Mouse (Mus musculus): ENCODE data around the gene Cfap299. TPM values are rescaled to one million over a fixed set of nuclear protein-coding genes. Genes with fewer than 3 reads are reported as not detected.

Gene Cfap299
- polyA plus RNA-seq, 1 experiment from 2014 or later: 2.3 TPM

GRCm38 (mm10) chr5:98344581-98344980 is 15.5 kb downstream of the Cfap299 start:
- Histone ChIP-seq H3K27ac (replicated peaks) (no peak overlapping the region), H3K4me3 (no peak overlapping the region), H3K4me1 (replicated peaks) (0 out of 2 replicates have a peak, but pooled peaks cover 2% of the 10 kb centered on the region), H3K9me3 (no peaks in the 10 kb centered on the region), H3K4me2 (no peak overlapping the region), H3K9ac (no peak overlapping the region), H3K36me3 (no peaks in the 10 kb centered on the region), H3K27me3 (no peaks in the 10 kb centered on the region)
- ATAC-seq (ENCODE audit: low FRiP score, low read depth): no peak
- WGBS: 72% methylated on average over 2 of the region's 2 CpGs

GRCm38 (mm10) chr5:98346067-98346466 is 17.0 kb downstream of the Cfap299 start:
- Histone ChIP-seq H3K27me3 (no peaks in the 10 kb centered on the region), H3K27ac (replicated peaks) (no peak overlapping the region), H3K9me3 (no peaks in the 10 kb centered on the region), H3K9ac (no peak overlapping the region), H3K4me1 (replicated peaks) (0 out of 2 replicates have a peak, but pooled peaks cover 2% of the 10 kb centered on the region), H3K36me3 (no peaks in the 10 kb centered on the region), H3K4me3 (no peak overlapping the region), H3K4me2 (no peak overlapping the region)
- no peak for ATAC-seq (ENCODE audit: low FRiP score, low read depth)
- WGBS: 70% methylated on average over 7 of the region's 7 CpGs

GRCm38 (mm10) chr5:98348605-98349004 is 19.5 kb downstream of the Cfap299 start:
- WGBS: 10% methylated on average over 8 of the region's 8 CpGs
- Histone ChIP-seq H3K27me3 (no peaks in the 10 kb centered on the region), H3K27ac (replicated peaks) (no peak overlapping the region), H3K36me3 (no peaks in the 10 kb centered on the region), H3K4me1 (replicated peaks) (0 out of 2 replicates have a peak, but pooled peaks cover 2% of the 10 kb centered on the region), H3K9ac (no peak overlapping the region), H3K4me3 (no peak overlapping the region), H3K9me3 (no peaks in the 10 kb centered on the region), H3K4me2 (peak overlapping the region; percentile 22; the same call in 1 of the 2 replicates)
- peak; percentile 69; the same call in 1 of the 2 replicates for ATAC-seq (ENCODE audit: low FRiP score, low read depth)

GRCm38 (mm10) chr5:98359912-98360311 is 30.8 kb downstream of the Cfap299 start:
- no peak overlapping the region for H3K4me3 ChIP-seq
- no peaks in the 10 kb centered on the region for H3K9me3 ChIP-seq
- no peaks in the 10 kb centered on the region for H3K36me3 ChIP-seq
- no peaks in the 10 kb centered on the region for H3K4me1 ChIP-seq (replicated peaks)
- no peak overlapping the region for H3K4me2 ChIP-seq
- H3K27me3 ChIP-seq: no peaks in the 10 kb centered on the region
- H3K9ac ChIP-seq: no peak overlapping the region
- ATAC-seq (ENCODE audit: low FRiP score, low read depth): no peak
- H3K27ac ChIP-seq (replicated peaks): no peak overlapping the region
- WGBS: 93% methylated on average over 7 of the region's 7 CpGs

GRCm38 (mm10) chr5:98360792-98361419 is 31.8 kb downstream of the Cfap299 start:
- no peaks in the 10 kb centered on the region for H3K4me1 ChIP-seq (replicated peaks)
- no peak for ATAC-seq (ENCODE audit: low FRiP score, low read depth)
- WGBS: 85% methylated on average over 5 of the region's 5 CpGs

GRCm38 (mm10) chr5:98363428-98363827 is 34.3 kb downstream of the Cfap299 start:
- no peaks in the 10 kb centered on the region for H3K27me3 ChIP-seq
- no peak overlapping the region for H3K9ac ChIP-seq
- H3K9me3 ChIP-seq: no peaks in the 10 kb centered on the region
- no peak overlapping the region for H3K27ac ChIP-seq (replicated peaks)
- no peaks in the 10 kb centered on the region for H3K4me1 ChIP-seq (replicated peaks)
- H3K36me3 ChIP-seq: no peaks in the 10 kb centered on the region
- H3K4me3 ChIP-seq: no peak overlapping the region
- H3K4me2 ChIP-seq: no peak overlapping the region
- 54% methylated on average over 8 of the region's 8 CpGs for WGBS
- no peak for ATAC-seq (ENCODE audit: low FRiP score, low read depth)

More at GRCm38 (mm10) chr5:98360792-98361419, 31.8 kb downstream of the Cfap299 start:
- H3K9ac ChIP-seq: no peak overlapping the region
- no peak overlapping the region for H3K4me2 ChIP-seq
- H3K36me3 ChIP-seq: no peaks in the 10 kb centered on the region
- H3K27me3 ChIP-seq: no peaks in the 10 kb centered on the region
- no peaks in the 10 kb centered on the region for H3K9me3 ChIP-seq
- H3K4me3 ChIP-seq: no peak overlapping the region
- H3K27ac ChIP-seq (replicated peaks): no peak overlapping the region

- no peaks in the 10 kb centered on the region for H3K36me3 ChIP-seq
- H3K4me1 ChIP-seq (replicated peaks): no peaks in the 10 kb centered on the region
- H3K9me3 ChIP-seq: no peaks in the 10 kb centered on the region
- no peak overlapping the region for H3K9ac ChIP-seq
- no peak for ATAC-seq (ENCODE audit: low FRiP score, low read depth)
- no peak overlapping the region for H3K27ac ChIP-seq (replicated peaks)
- WGBS: 89% methylated on average over 5 of the region's 5 CpGs
- no peaks in the 10 kb centered on the region for H3K27me3 ChIP-seq
- no peak overlapping the region for H3K4me3 ChIP-seq
- no peak overlapping the region for H3K4me2 ChIP-seq
Measured at GRCm38 (mm10) chr5:98365340-98365739, 36.2 kb downstream of the Cfap299 start.

GRCm38 (mm10) chr5:98368822-98369221 is 39.7 kb downstream of the Cfap299 start:
- WGBS: 57% methylated on average over 4 of the region's 4 CpGs
- ATAC-seq (ENCODE audit: low FRiP score, low read depth): peak; percentile 34; the same call in 1 of the 2 replicates

GRCm38 (mm10) chr5:98369426-98369825 is 40.3 kb downstream of the Cfap299 start:
- no peaks in the 10 kb centered on the region for H3K9me3 ChIP-seq
- WGBS: 82% methylated on average over 7 of the region's 7 CpGs
- H3K27me3 ChIP-seq: no peaks in the 10 kb centered on the region
- H3K4me2 ChIP-seq: no peak overlapping the region
- no peak overlapping the region for H3K27ac ChIP-seq (replicated peaks)
- H3K4me1 ChIP-seq (replicated peaks): no peaks in the 10 kb centered on the region
- H3K9ac ChIP-seq: no peak overlapping the region
- H3K36me3 ChIP-seq: no peaks in the 10 kb centered on the region
- H3K4me3 ChIP-seq: no peak overlapping the region
- no peak for ATAC-seq (ENCODE audit: low FRiP score, low read depth)

More at GRCm38 (mm10) chr5:98368822-98369221, 39.7 kb downstream of the Cfap299 start:
- H3K9me3 ChIP-seq: no peaks in the 10 kb centered on the region
- H3K4me2 ChIP-seq: no peak overlapping the region
- no peaks in the 10 kb centered on the region for H3K4me1 ChIP-seq (replicated peaks)
- no peaks in the 10 kb centered on the region for H3K27me3 ChIP-seq
- no peaks in the 10 kb centered on the region for H3K36me3 ChIP-seq
- no peak overlapping the region for H3K9ac ChIP-seq
- no peak overlapping the region for H3K4me3 ChIP-seq
- H3K27ac ChIP-seq (replicated peaks): no peak overlapping the region

GRCm38 (mm10) chr5:98376058-98376798 is 47.1 kb downstream of the Cfap299 start:
- no peak overlapping the region for H3K9ac ChIP-seq
- H3K27me3 ChIP-seq: no peaks in the 10 kb centered on the region
- H3K9me3 ChIP-seq: no peaks in the 10 kb centered on the region
- no peak overlapping the region for H3K4me3 ChIP-seq
- no peak for ATAC-seq (ENCODE audit: low FRiP score, low read depth)
- no peaks in the 10 kb centered on the region for H3K4me1 ChIP-seq (replicated peaks)
- 63% methylated on average over 8 of the region's 8 CpGs for WGBS
- H3K36me3 ChIP-seq: no peaks in the 10 kb centered on the region
- H3K27ac ChIP-seq (replicated peaks): no peak overlapping the region
- H3K4me2 ChIP-seq: no peak overlapping the region

GRCm38 (mm10) chr5:98376799-98377090 is 47.6 kb downstream of the Cfap299 start:
- no peaks in the 10 kb centered on the region for H3K4me1 ChIP-seq (replicated peaks)
- H3K4me2 ChIP-seq: no peak overlapping the region
- ATAC-seq (ENCODE audit: low FRiP score, low read depth): no peak
- H3K9ac ChIP-seq: no peak overlapping the region
- H3K9me3 ChIP-seq: no peaks in the 10 kb centered on the region
- no peaks in the 10 kb centered on the region for H3K27me3 ChIP-seq
- WGBS: 47% methylated on average over 4 of the region's 4 CpGs
- H3K27ac ChIP-seq (replicated peaks): no peak overlapping the region
- H3K36me3 ChIP-seq: no peaks in the 10 kb centered on the region
- H3K4me3 ChIP-seq: no peak overlapping the region

- Histone ChIP-seq H3K27ac (replicated peaks) (no peak overlapping the region), H3K4me1 (replicated peaks) (no peaks in the 10 kb centered on the region), H3K4me2 (no peak overlapping the region), H3K4me3 (no peak overlapping the region), H3K27me3 (no peaks in the 10 kb centered on the region), H3K9me3 (no peaks in the 10 kb centered on the region), H3K36me3 (no peaks in the 10 kb centered on the region), H3K9ac (no peak overlapping the region)
- 59% methylated on average over 4 of the region's 4 CpGs for WGBS
- ATAC-seq (ENCODE audit: low FRiP score, low read depth): no peak
Measured at GRCm38 (mm10) chr5:98380360-98380759, 51.3 kb downstream of the Cfap299 start.

Measured in hindbrain, embryonic 15.5 days (tissue).